In the genomic region with DNA sequence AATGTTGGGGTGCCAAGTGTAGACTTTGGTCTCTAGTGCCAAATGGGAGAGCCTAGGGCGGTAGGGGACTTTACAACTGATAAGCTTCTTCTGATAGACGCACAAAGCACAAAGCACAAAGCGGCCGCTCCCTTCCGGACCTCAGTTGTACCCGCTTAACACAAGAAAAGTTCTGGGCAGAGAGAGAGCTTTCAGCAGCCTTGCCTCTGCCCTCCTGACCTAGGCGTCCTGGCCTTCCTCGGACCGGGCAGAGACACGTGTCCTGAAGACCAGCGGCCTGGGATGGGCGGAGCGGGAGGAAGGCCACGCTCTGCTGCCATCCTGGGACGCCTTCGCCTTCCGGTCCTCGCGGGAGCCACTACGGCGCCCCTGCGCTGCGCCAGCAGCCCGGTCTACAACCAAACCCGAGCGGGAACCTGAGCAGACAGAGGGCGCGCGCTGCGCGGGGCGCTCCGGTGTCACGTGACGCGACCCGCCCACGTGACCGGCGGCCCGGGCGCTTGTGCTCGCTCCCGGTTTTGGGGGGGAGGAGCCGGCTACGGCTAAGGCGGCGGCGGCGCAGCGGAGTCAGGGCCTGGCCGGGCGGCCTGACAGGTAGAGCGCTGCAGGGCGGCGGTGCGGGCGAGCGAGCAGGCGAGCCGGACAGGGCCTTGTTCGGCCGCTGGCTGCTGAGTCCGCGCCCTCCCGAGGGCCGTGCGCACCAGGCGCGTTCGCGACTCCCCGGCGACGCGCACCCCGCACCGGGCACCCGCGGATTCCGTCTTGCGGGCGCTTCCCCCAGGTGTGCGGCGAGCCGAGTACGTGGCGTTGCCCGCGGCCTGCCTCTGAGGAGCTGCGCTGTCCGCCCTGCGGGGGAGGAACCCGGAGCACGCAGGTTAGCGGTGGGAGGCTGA, we compare ENCODE assay signal across 8 mouse cellular contexts. TPM values are rescaled to one million over a fixed set of nuclear protein-coding genes. Genes with fewer than 3 reads are reported as not detected.
DNase-seq lines count a peak whose midpoint lies in the region; ATAC-seq and TF ChIP-seq lines count a peak whose summit lies in the region.

TSS of gene Rcbtb1 (plus strand) at position 499 of the 893 bp plus-strand sequence.

- ATAC-seq in forebrain, embryonic 15.5 days (replicated peaks), result peak; percentile 96
- ATAC-seq in neutrophil, adult 5-6 weeks (ENCODE audit: extremely low read depth, insufficient number of reproducible peaks, low FRiP score, poor library complexity, severe bottlenecking), result peak; percentile 65

- TF ChIP-seq CTCF in lung, adult 2 months (IDR thresholded peaks at IDR 0.05; ENCODE audit: insufficient read depth, low read length), result no peak

- H3K4me1 ChIP-seq in ES-E14 (ENCODE audit: control insufficient read depth in 2 of 2, insufficient read depth in 2 of 2, low read length in 2 of 2, poor library complexity in 1 of 2), result peaks cover 3 to 13% of the 10 kb centered on the region in 2 experiments
- H3K4me1 ChIP-seq in forebrain, embryonic 15.5 days, result peaks cover 41% of the 10 kb centered on the region
- peaks cover 4% of the 10 kb centered on the region; the same call in 1 of the 2 replicates for H3K4me1 ChIP-seq in lung, adult 2 months (ENCODE audit: control insufficient read depth, insufficient read depth, low read length)

- H3K27me3 ChIP-seq in forebrain, embryonic 15.5 days, result no peaks in the 10 kb centered on the region

- intact Hi-C loops in heart, postnatal 25 days (cut with DNase I), result no loop called here

- peak within 1 kb of the TSS; percentile 83 to 92 for H3K4me3 ChIP-seq in ES-E14 (ENCODE audit: insufficient read depth in 1 of 2, low read depth in 1 of 2, low read length in 2 of 2, poor library complexity in 1 of 2, severe bottlenecking in 1 of 2)
- H3K4me3 ChIP-seq in forebrain, embryonic 15.5 days, result peak within 1 kb of the TSS; percentile 72
- peak within 1 kb of the TSS; percentile 89 for H3K4me3 ChIP-seq in lung, adult 2 months (replicated peaks; ENCODE audit: extremely low read depth, low read depth, low read length)

- H3K4me2 ChIP-seq in forebrain, embryonic 15.5 days (replicated peaks), result peak within 1 kb of the TSS; percentile 95

- H3K9me3 ChIP-seq in ES-E14 (ENCODE audit: control insufficient read depth, insufficient read depth, low read depth, low read length), result no peaks in the 10 kb centered on the region
- H3K9me3 ChIP-seq in forebrain, embryonic 15.5 days, result no peaks in the 10 kb centered on the region

- under 1% methylated on average over 95 of the region's 96 CpGs for WGBS in forebrain, embryonic 15.5 days
- WGBS in lung, adult 2 months, result under 1% methylated on average over 93 of the region's 96 CpGs

- in situ Hi-C loops in ES-E14 (cut with MboI; ENCODE audit: low sequenced_read_pairs in 2 of 2, unreplicated experiment in 2 of 2), result no loop called here

- no peaks in the 10 kb centered on the region for H3K36me3 ChIP-seq in ES-E14 (ENCODE audit: control insufficient read depth, insufficient read depth, low read length, poor library complexity, severe bottlenecking)
- no peaks in the 10 kb centered on the region for H3K36me3 ChIP-seq in forebrain, embryonic 15.5 days

- peak within 1 kb of the TSS; percentile 93 for H3K27ac ChIP-seq in ES-E14 (ENCODE audit: insufficient read depth, low read depth, low read length, poor library complexity, severe bottlenecking)
- peak within 1 kb of the TSS; percentile 97 for H3K27ac ChIP-seq in forebrain, embryonic 15.5 days (replicated peaks)

- H3K9ac ChIP-seq in ES-E14 (ENCODE audit: insufficient read depth, low read depth, low read length, poor library complexity, severe bottlenecking), result peak within 1 kb of the TSS; percentile 87
- peak within 1 kb of the TSS; percentile 92 for H3K9ac ChIP-seq in forebrain, embryonic 15.5 days (replicated peaks)

- peak; percentile 62; the same call in 1 of the 2 replicates for TF ChIP-seq POLR2A in lung, adult 2 months (IDR thresholded peaks at IDR 0.05; ENCODE audit: borderline replicate concordance, extremely low read depth, low read depth, low read length)

- DNase-seq in ES-E14 (ENCODE audit: low read depth, low spot score), result peak; percentile 77
- DNase-seq in cerebellum, adult 11-12 months, result peak; percentile 95
- peak; percentile 90 for DNase-seq in heart, postnatal 25 days (ENCODE audit: low spot score)
- DNase-seq in layer of hippocampus, adult 18-20 months (ENCODE audit: low spot score in 2 of 2), result peak; percentile 91 to 95
- peak; percentile 90 for DNase-seq in lung, adult 2 months
- DNase-seq in thymus, adult 18-20 months, result peak; percentile 92 to 93

TF ChIP-seq in ES-E14, 5 proteins besides CTCF, POLR2A, EP300 and RAD21:
- TF ChIP-seq ZC3H11A (IDR thresholded peaks at IDR 0.05; ENCODE audit: borderline replicate concordance, low read depth, low read length) (no peak), HCFC1 (IDR thresholded peaks at IDR 0.05; ENCODE audit: borderline replicate concordance, insufficient read depth, low read length) (no peak; the same call in 1 of the 2 replicates), CHD2 (IDR thresholded peaks at IDR 0.05; ENCODE audit: low read depth, low read length) (no peak), ZNF384 (IDR thresholded peaks at IDR 0.05; ENCODE audit: low read depth, low read length) (no peak), MAFK (IDR thresholded peaks at IDR 0.05; ENCODE audit: insufficient read depth, low read depth, low read length) (no peak)
TF ChIP-seq in ES-E14: peak in this region for 0.

RNA-seq across cellular contexts. Expression of gene Rcbtb1, which starts in this region (rescaled TPM):
- total RNA-seq in ES-E14 (2012; rRNA removed), result 18.5 and 42.8 TPM in 2 replicates
- 83.5 and 85.4 TPM in 2 replicates for polyA plus RNA-seq in forebrain, embryonic 15.5 days (2015; fragmentation: Nextera tagmentation; extraction: Ambion mirVana)
- 10 to 100 TPM; 11.0 to 11.5 TPM for total RNA-seq in heart, postnatal 25 days (2021)
- 10 to 100 TPM; 34.1 to 34.8 TPM for total RNA-seq in layer of hippocampus, adult 18-20 months (2021)
- polyA plus RNA-seq in lung, adult 2 months (2012; rRNA removed), result 10.2 and 11.7 TPM in 2 replicates
- 32.4 and 33.6 TPM in 2 replicates for total RNA-seq in neutrophil, adult 5-6 weeks (2017)

Comparison
In these comparisons a context has a peak if more than half of its experiments do, and no peak if none do; other contexts are left out.
1. Peak in every context shown above with its lines: DNase-seq, ATAC-seq, H3K4me3 ChIP-seq and H3K27ac ChIP-seq.